Mouse (Mus musculus) embryonic fibroblast, embryonic 13.5 days (primary cell): Measurements from ENCODE around the gene Gm4133. TPM values are rescaled to one million over a fixed set of nuclear protein-coding genes. Genes with fewer than 3 reads are reported as not detected.
"Not testable (repeated sequence)": the region's sequence is repeated elsewhere in the genome, so short reads cannot be mapped to it uniquely, and the experiment has no call there.

ENCODE experiments used
- H3K27ac ChIP-seq: 2 replicates; pipeline ENCODE4 v1.5.1; 2012; ENCODE audit warnings: low read length, control low read depth, inconsistent platforms; ENCODE audit not compliant: insufficient read depth
- H3K4me1 ChIP-seq: 2 replicates; pipeline ENCODE4 v1.6.1; 2011; ENCODE audit warnings: low read length; ENCODE audit not compliant: control insufficient read depth, insufficient read depth
- H3K4me3 ChIP-seq: 2 replicates; pipeline ENCODE4 v1.5.1; 2011; ENCODE audit warnings: mild to moderate bottlenecking, control low read depth, low read length; ENCODE audit not compliant: insufficient read depth
- polyA plus RNA-seq: library from polyadenylated mRNA; stranded (reverse); fragments of >200 nt; gene quantifications from 2 replicates; pipeline ENCODE4 v1.2.4, GENCODE M21; 2011; ENCODE audit warnings: low read depth; ENCODE audit not compliant: missing spikeins, insufficient read length

The Gm4133 gene
- polyA plus RNA-seq = not detected in 2 replicates

- H3K4me1 ChIP-seq, H3K4me3 ChIP-seq, H3K27ac ChIP-seq: not testable (repeated sequence)
Measured at GRCm38 (mm10) chr7:20333965-20334364, at the start of gene Gm4133. Gene Gm4133, minus strand, starts transcription at chr7:20334065.

DNA sequence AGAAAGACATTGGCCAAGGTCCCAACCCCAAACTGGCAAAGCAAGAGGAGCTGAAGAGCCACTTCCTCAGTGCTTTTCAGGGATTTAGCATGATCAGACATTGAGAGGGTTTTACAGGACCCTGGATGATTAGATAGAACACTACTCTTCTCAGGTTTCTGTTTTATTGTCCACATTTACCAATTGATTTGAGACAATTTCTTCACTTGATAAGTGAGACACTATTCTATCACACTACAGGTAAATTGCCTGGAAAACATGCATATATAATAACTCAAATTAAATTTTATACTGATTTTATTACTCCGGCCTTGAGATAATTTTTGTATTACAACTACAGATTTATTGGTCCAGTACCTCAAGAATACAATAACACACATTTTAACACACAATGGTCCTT, 41.4 kb upstream of the Gm4133 start, which contains the start of gene Gm5728:
Gene Gm5728, minus strand, starts transcription at position 101 of the 400 bp plus-strand sequence.
- not testable (repeated sequence) for H3K27ac ChIP-seq, H3K4me1 ChIP-seq, H3K4me3 ChIP-seq

Other genes with a start within 250 kb of the Gm4133 start
- gene Vmn1r91, start 234.4 kb downstream of the Gm4133 start, polyA plus RNA-seq = not detected in 2 replicates
- not detected in 2 replicates for gene Gm16442, start 211.5 kb downstream of the Gm4133 start, polyA plus RNA-seq
- gene Vmn1r93, start 195.0 kb downstream of the Gm4133 start, polyA plus RNA-seq = not detected in 2 replicates
- gene Vmn1r94, start 165.7 kb downstream of the Gm4133 start, polyA plus RNA-seq = not detected in 2 replicates
- not detected in 2 replicates for gene Vmn1r95, start 140.4 kb downstream of the Gm4133 start, polyA plus RNA-seq
- gene Gm6164, start 128.5 kb downstream of the Gm4133 start, polyA plus RNA-seq = not detected in 2 replicates
- gene Gm4498, start 100.2 kb downstream of the Gm4133 start, polyA plus RNA-seq = not detected in 2 replicates
- not detected in 2 replicates for gene Gm5890, start 71.2 kb downstream of the Gm4133 start, polyA plus RNA-seq
- gene Gm5728, start 41.3 kb upstream of the Gm4133 start, polyA plus RNA-seq = not detected in 2 replicates
- gene Vmn1r100, start 83.9 kb upstream of the Gm4133 start, polyA plus RNA-seq = not detected in 2 replicates
- gene Vmn1r101, start 108.5 kb upstream of the Gm4133 start, polyA plus RNA-seq = not detected in 2 replicates
- not detected in 2 replicates for gene Gm10670, start 140.9 kb upstream of the Gm4133 start, polyA plus RNA-seq
- gene Vmn1r103, start 176.5 kb upstream of the Gm4133 start, polyA plus RNA-seq = not detected in 2 replicates
- not detected in 2 replicates for gene Vmn1r104, start 199.8 kb upstream of the Gm4133 start, polyA plus RNA-seq
- gene Gm5726, start 211.7 kb upstream of the Gm4133 start, polyA plus RNA-seq = not detected in 2 replicates
- not detected in 2 replicates for gene Gm4141, start 242.2 kb upstream of the Gm4133 start, polyA plus RNA-seq